Comparison of ENCODE assay signal across 21 mouse cellular contexts in genomic region chr5:37221563-37221962, GRCm38 (mm10). TPM values are rescaled to one million over a fixed set of nuclear protein-coding genes. Genes with fewer than 3 reads are reported as not detected.
DNase-seq lines count a peak whose midpoint lies in the region; ATAC-seq lines count a peak whose summit lies in the region.
"Had no signal": no experiment of that assay in that cellular context is flagged by ENCODE, and none has a peak within 500 bp of the region (broad histone marks: within the 10 kb centered on the region; RNA-seq: fewer than 3 reads in every experiment).

No protein-coding gene starts in this region.

- H3K27me3 ChIP-seq in forebrain, embryonic 11.5 days (ENCODE audit: control insufficient read depth, insufficient read depth, low read length): no peaks in the 10 kb centered on the region
- peaks cover 3% of the 10 kb centered on the region; the same call in 1 of the 2 replicates for H3K27me3 ChIP-seq in forebrain, embryonic 13.5 days
- no peaks in the 10 kb centered on the region for H3K27me3 ChIP-seq in midbrain, embryonic 12.5 days
- H3K27me3 ChIP-seq in midbrain, embryonic 16.5 days (ENCODE audit: control insufficient read depth, insufficient read depth, low read depth, low read length): no peaks in the 10 kb centered on the region
- 0 out of 2 replicates have a peak, but pooled peaks cover 4% of the 10 kb centered on the region for H3K27me3 ChIP-seq in midbrain, embryonic 13.5 days
- no peaks in the 10 kb centered on the region for H3K27me3 ChIP-seq in intestine, embryonic 16.5 days (replicated peaks; ENCODE audit: control insufficient read depth, insufficient read depth, low read length)
- H3K27me3 ChIP-seq: liver, embryonic 13.5 days had no signal

- no peak for DNase-seq in forebrain, embryonic 11.5 days (ENCODE audit: low spot score)
- DNase-seq in layer of hippocampus, postnatal 36 days: no peak
- DNase-seq: adrenal gland, postnatal 25 days; cerebellum, adult 11-12 months; cerebellum, postnatal 14 days; gastrocnemius, postnatal 14 days; kidney, adult 11 months; liver, embryonic 13.5 days; lung, embryonic 14.5 days; right cerebral cortex, postnatal 25 days; thymus, postnatal 36 days had no signal

- WGBS in forebrain, embryonic 11.5 days: 56% methylated on average over 6 of the region's 6 CpGs
- WGBS in forebrain, embryonic 13.5 days: 39% methylated on average over 6 of the region's 6 CpGs
- WGBS in midbrain, embryonic 12.5 days: 52% methylated on average over 6 of the region's 6 CpGs
- 36% methylated on average over 6 of the region's 6 CpGs for WGBS in midbrain, embryonic 16.5 days
- 45% methylated on average over 6 of the region's 6 CpGs for WGBS in midbrain, embryonic 13.5 days
- 45% methylated on average over 6 of the region's 6 CpGs for WGBS in intestine, embryonic 16.5 days

- no peaks in the 10 kb centered on the region for H3K9me3 ChIP-seq in forebrain, embryonic 11.5 days (ENCODE audit: control insufficient read depth, low read length)
- H3K9me3 ChIP-seq in forebrain, embryonic 13.5 days (replicated peaks): no peaks in the 10 kb centered on the region
- H3K9me3 ChIP-seq in midbrain, embryonic 12.5 days: no peaks in the 10 kb centered on the region
- H3K9me3 ChIP-seq in midbrain, embryonic 16.5 days (replicated peaks; ENCODE audit: control insufficient read depth, low read length, poor library complexity, severe bottlenecking): no peaks in the 10 kb centered on the region
- no peaks in the 10 kb centered on the region for H3K9me3 ChIP-seq in midbrain, embryonic 13.5 days
- H3K9me3 ChIP-seq in intestine, embryonic 16.5 days (ENCODE audit: control insufficient read depth, low read length): no peaks in the 10 kb centered on the region
- H3K9me3 ChIP-seq: embryonic facial prominence, embryonic 10.5 days; limb, embryonic 13.5 days; liver, embryonic 13.5 days had no signal

- H3K4me1 ChIP-seq in forebrain, embryonic 11.5 days (replicated peaks; ENCODE audit: control insufficient read depth, insufficient read depth, low read length): no peaks in the 10 kb centered on the region
- peaks cover 10% of the 10 kb centered on the region for H3K4me1 ChIP-seq in forebrain, embryonic 13.5 days
- peaks cover 4% of the 10 kb centered on the region for H3K4me1 ChIP-seq in midbrain, embryonic 12.5 days
- no peaks in the 10 kb centered on the region; the same call in 1 of the 2 replicates for H3K4me1 ChIP-seq in midbrain, embryonic 16.5 days (ENCODE audit: control insufficient read depth, insufficient read depth, low read length)
- H3K4me1 ChIP-seq in midbrain, embryonic 13.5 days (replicated peaks): peaks cover 27% of the 10 kb centered on the region
- H3K4me1 ChIP-seq in intestine, embryonic 16.5 days (ENCODE audit: control insufficient read depth, insufficient read depth, low read length): no peaks in the 10 kb centered on the region
- H3K4me1 ChIP-seq: limb, embryonic 13.5 days; liver, embryonic 13.5 days had no signal

- no peak overlapping the region for H3K4me3 ChIP-seq in forebrain, embryonic 11.5 days (ENCODE audit: low read depth, low read length)
- no peak overlapping the region for H3K4me3 ChIP-seq in forebrain, embryonic 13.5 days
- H3K4me3 ChIP-seq in midbrain, embryonic 12.5 days: no peak overlapping the region
- H3K4me3 ChIP-seq in midbrain, embryonic 16.5 days (ENCODE audit: low read depth, low read length): no peak overlapping the region
- no peak overlapping the region for H3K4me3 ChIP-seq in midbrain, embryonic 13.5 days (replicated peaks)
- H3K4me3 ChIP-seq in intestine, embryonic 16.5 days (ENCODE audit: low read length): no peak overlapping the region
- H3K4me3 ChIP-seq: embryonic facial prominence, embryonic 10.5 days; limb, embryonic 13.5 days; liver, embryonic 13.5 days had no signal

- no peak overlapping the region for H3K9ac ChIP-seq in forebrain, embryonic 11.5 days (ENCODE audit: low read length)
- H3K9ac ChIP-seq in forebrain, embryonic 13.5 days: no peak overlapping the region
- H3K9ac ChIP-seq in midbrain, embryonic 12.5 days (replicated peaks): no peak overlapping the region
- no peak overlapping the region for H3K9ac ChIP-seq in midbrain, embryonic 16.5 days (ENCODE audit: low read depth, low read length)
- no peak overlapping the region for H3K9ac ChIP-seq in midbrain, embryonic 13.5 days (replicated peaks)
- H3K9ac ChIP-seq in intestine, embryonic 16.5 days (ENCODE audit: low read depth, low read length): no peak overlapping the region
- H3K9ac ChIP-seq: limb, embryonic 13.5 days; liver, embryonic 13.5 days; lung, embryonic 14.5 days had no signal

- H3K36me3 ChIP-seq in forebrain, embryonic 11.5 days (ENCODE audit: control insufficient read depth, insufficient read depth, low read length): no peaks in the 10 kb centered on the region
- no peaks in the 10 kb centered on the region for H3K36me3 ChIP-seq in forebrain, embryonic 13.5 days (ENCODE audit: poor library complexity, severe bottlenecking)
- no peaks in the 10 kb centered on the region for H3K36me3 ChIP-seq in midbrain, embryonic 12.5 days
- no peaks in the 10 kb centered on the region for H3K36me3 ChIP-seq in midbrain, embryonic 16.5 days (ENCODE audit: control insufficient read depth, insufficient read depth, low read length)
- H3K36me3 ChIP-seq in midbrain, embryonic 13.5 days: no peaks in the 10 kb centered on the region
- H3K36me3 ChIP-seq in intestine, embryonic 16.5 days (ENCODE audit: control insufficient read depth, insufficient read depth, low read length): no peaks in the 10 kb centered on the region
- H3K36me3 ChIP-seq: embryonic facial prominence, embryonic 10.5 days; G1E; limb, embryonic 13.5 days; liver, embryonic 13.5 days had no signal

- H3K27ac ChIP-seq in forebrain, embryonic 11.5 days (ENCODE audit: low read depth, low read length): no peak overlapping the region
- no peak overlapping the region for H3K27ac ChIP-seq in forebrain, embryonic 13.5 days
- H3K27ac ChIP-seq in midbrain, embryonic 12.5 days (replicated peaks): peak overlapping the region; percentile 50
- H3K27ac ChIP-seq in midbrain, embryonic 16.5 days (ENCODE audit: low read length): no peak overlapping the region
- 0 out of 2 replicates have a peak overlapping the region, but pooled peaks have one; percentile 32 for H3K27ac ChIP-seq in midbrain, embryonic 13.5 days
- no peak overlapping the region for H3K27ac ChIP-seq in intestine, embryonic 16.5 days (ENCODE audit: low read length)
- H3K27ac ChIP-seq: embryonic facial prominence, embryonic 10.5 days; limb, embryonic 13.5 days; liver, embryonic 13.5 days; macrophage had no signal

- H3K4me2 ChIP-seq in forebrain, embryonic 11.5 days (ENCODE audit: low read depth, low read length, severe bottlenecking): no peak overlapping the region
- no peak overlapping the region for H3K4me2 ChIP-seq in forebrain, embryonic 13.5 days
- H3K4me2 ChIP-seq in midbrain, embryonic 12.5 days (replicated peaks): no peak overlapping the region
- H3K4me2 ChIP-seq in midbrain, embryonic 16.5 days (ENCODE audit: low read length): no peak overlapping the region
- no peak overlapping the region for H3K4me2 ChIP-seq in midbrain, embryonic 13.5 days (replicated peaks)
- no peak overlapping the region for H3K4me2 ChIP-seq in intestine, embryonic 16.5 days (ENCODE audit: low read depth, low read length)
- H3K4me2 ChIP-seq: limb, embryonic 13.5 days; liver, embryonic 13.5 days; lung, embryonic 14.5 days had no signal

- 0 out of 2 replicates have a peak, but pooled peaks have one; percentile 33 for ATAC-seq in forebrain, embryonic 11.5 days (replicated peaks; ENCODE audit: low FRiP score)
- ATAC-seq in forebrain, embryonic 13.5 days: no peak
- ATAC-seq in midbrain, embryonic 12.5 days (ENCODE audit: low FRiP score, low read depth): no peak
- no peak for ATAC-seq in midbrain, embryonic 16.5 days
- no peak for ATAC-seq in midbrain, embryonic 13.5 days
- no peak for ATAC-seq in intestine, embryonic 16.5 days

RNA-seq across cellular contexts. Expression of gene Crmp1, which starts 20.2 kb away (rescaled TPM):
- 241 and 272 TPM in 2 replicates for polyA plus RNA-seq in forebrain, embryonic 11.5 days (2014; fragmentation: Nextera tagmentation; extraction: Ambion mirVana)
- polyA plus RNA-seq in forebrain, embryonic 13.5 days (2015; fragmentation: Nextera tagmentation; extraction: Ambion mirVana): 474 and 511 TPM in 2 replicates
- 404 and 454 TPM in 2 replicates for polyA plus RNA-seq in midbrain, embryonic 12.5 days (2016; fragmentation: Nextera tagmentation; extraction: Ambion mirVana)
- 977 and 1,010 TPM in 2 replicates for polyA plus RNA-seq in midbrain, embryonic 16.5 days (2015; fragmentation: Nextera tagmentation; extraction: Ambion mirVana)
- 711 and 713 TPM in 2 replicates for polyA plus RNA-seq in midbrain, embryonic 13.5 days (2015; fragmentation: Nextera tagmentation; extraction: Ambion mirVana)
- 100 to 1,000 TPM; 239 to 241 TPM for total RNA-seq in layer of hippocampus, postnatal 36 days (2021)
- polyA plus RNA-seq in intestine, embryonic 16.5 days (2015; fragmentation: Nextera tagmentation; extraction: Ambion mirVana): 25.2 and 26.0 TPM in 2 replicates
- total RNA-seq: G1E; hematopoietic stem cell, adult 5-6 weeks had no signal
- polyA plus RNA-seq: G1E, macrophage had no signal

Comparison
In these comparisons a context has a peak if more than half of its experiments do, and no peak if none do; other contexts are left out.
1. H3K27ac ChIP-seq: peak in midbrain, embryonic 12.5 days (single experiment) and midbrain, embryonic 13.5 days (single experiment); none in forebrain, embryonic 11.5 days (single experiment), forebrain, embryonic 13.5 days (single experiment), midbrain, embryonic 16.5 days (single experiment) and intestine, embryonic 16.5 days (single experiment).